Mouse (Mus musculus): ENCODE data around the gene Tmem209. TPM values are rescaled to one million over a fixed set of nuclear protein-coding genes. Genes with fewer than 3 reads are reported as not detected.
A peak's percentile ranks its signal among the peaks of the same experiment; 100 is the strongest.

Gene Tmem209
- polyA plus RNA-seq, 1 experiment from 2014 or later: 29.2 TPM

- Histone ChIP-seq H3K4me1 (0 out of 2 replicates have a peak, but pooled peaks cover 4% of the 10 kb centered on the region), H3K27me3 (replicated peaks) (peaks cover 7% of the 10 kb centered on the region), H3K4me2 (no peak overlapping the region), H3K4me3 (no peak overlapping the region), H3K9me3 (replicated peaks) (no peaks in the 10 kb centered on the region), H3K27ac (peak overlapping the region; percentile 53), H3K9ac (no peak overlapping the region), H3K36me3 (no peaks in the 10 kb centered on the region)
- no peak for ATAC-seq
- WGBS (ENCODE audit: insufficient replicate concordance): 29% methylated on average over 19 of the region's 19 CpGs
These were observed 17.3 kb upstream of the Tmem209 start for GRCm38 (mm10) chr6:30526586-30527515.

GRCm38 (mm10) chr6:30525456-30526332 is 16.1 kb upstream of the Tmem209 start:
- no peaks in the 10 kb centered on the region for H3K36me3 ChIP-seq
- H3K9me3 ChIP-seq (replicated peaks): no peaks in the 10 kb centered on the region
- 0 out of 2 replicates have a peak, but pooled peaks cover 4% of the 10 kb centered on the region for H3K4me1 ChIP-seq
- 0 out of 2 replicates have a peak overlapping the region, but pooled peaks have one; percentile 13 for H3K27ac ChIP-seq
- ATAC-seq: no peak
- no peak overlapping the region for H3K9ac ChIP-seq
- 55% methylated on average over 7 of the region's 7 CpGs for WGBS (ENCODE audit: insufficient replicate concordance)
- H3K27me3 ChIP-seq (replicated peaks): peaks cover 7% of the 10 kb centered on the region
- H3K4me2 ChIP-seq: no peak overlapping the region
- no peak overlapping the region for H3K4me3 ChIP-seq

GRCm38 (mm10) chr6:30520400-30520799 is 10.8 kb upstream of the Tmem209 start:
- Histone ChIP-seq H3K4me1 (0 out of 2 replicates have a peak, but pooled peaks cover 4% of the 10 kb centered on the region), H3K27me3 (replicated peaks) (no peaks in the 10 kb centered on the region), H3K36me3 (no peaks in the 10 kb centered on the region), H3K4me3 (no peak overlapping the region), H3K27ac (no peak overlapping the region), H3K4me2 (no peak overlapping the region), H3K9ac (no peak overlapping the region), H3K9me3 (replicated peaks) (no peaks in the 10 kb centered on the region)
- WGBS (ENCODE audit: insufficient replicate concordance): 48% methylated on average over 11 of the region's 11 CpGs
- ATAC-seq: no peak

- no peak for ATAC-seq
- Histone ChIP-seq H3K27me3 (replicated peaks) (no peaks in the 10 kb centered on the region; the same call in 1 of the 2 replicates), H3K4me1 (peaks cover 11% of the 10 kb centered on the region), H3K36me3 (no peaks in the 10 kb centered on the region), H3K4me3 (no peak overlapping the region), H3K27ac (no peak overlapping the region), H3K9me3 (replicated peaks) (no peaks in the 10 kb centered on the region), H3K9ac (no peak overlapping the region), H3K4me2 (no peak overlapping the region)
- WGBS (ENCODE audit: insufficient replicate concordance): 43% methylated on average over 9 of the region's 9 CpGs
These were observed 4.7 kb upstream of the Tmem209 start for GRCm38 (mm10) chr6:30514242-30514641.

GRCm38 (mm10) chr6:30510291-30510690 is 708 bp upstream of the Tmem209 start:
- Histone ChIP-seq H3K4me1 (peaks cover 27% of the 10 kb centered on the region), H3K4me2 (peak overlapping the region; percentile 77), H3K27me3 (replicated peaks) (no peaks in the 10 kb centered on the region; the same call in 1 of the 2 replicates), H3K4me3 (peak overlapping the region; percentile 81; the same call in 1 of the 2 replicates), H3K9me3 (replicated peaks) (no peaks in the 10 kb centered on the region), H3K36me3 (peaks cover 28% of the 10 kb centered on the region), H3K27ac (peak overlapping the region; percentile 90), H3K9ac (peak overlapping the region; percentile 32; the same call in 1 of the 2 replicates)
- 72% methylated on average over 5 of the region's 5 CpGs for WGBS (ENCODE audit: insufficient replicate concordance)
- no peak for ATAC-seq

- WGBS (ENCODE audit: insufficient replicate concordance): 2% methylated on average over 2 of the region's 2 CpGs
- Histone ChIP-seq H3K27me3 (replicated peaks) (no peaks in the 10 kb centered on the region), H3K4me3 (peak overlapping the region; percentile 81), H3K27ac (peak overlapping the region; percentile 90), H3K4me1 (peaks cover 27% of the 10 kb centered on the region), H3K4me2 (peak overlapping the region; percentile 77), H3K36me3 (peaks cover 40% of the 10 kb centered on the region), H3K9me3 (replicated peaks) (no peaks in the 10 kb centered on the region), H3K9ac (peak overlapping the region; percentile 86)
- no peak for ATAC-seq
These were observed 759 bp downstream of the Tmem209 start for GRCm38 (mm10) chr6:30508824-30509223.

GRCm38 (mm10) chr6:30499049-30499448 is 10.5 kb downstream of the Tmem209 start:
- no peak overlapping the region for H3K4me3 ChIP-seq
- 31% methylated on average over 3 of the region's 3 CpGs for WGBS (ENCODE audit: insufficient replicate concordance)
- peaks cover 17% of the 10 kb centered on the region for H3K4me1 ChIP-seq
- H3K9me3 ChIP-seq (replicated peaks): no peaks in the 10 kb centered on the region
- H3K27me3 ChIP-seq (replicated peaks): no peaks in the 10 kb centered on the region
- ATAC-seq: no peak
- no peak overlapping the region for H3K9ac ChIP-seq
- no peak overlapping the region for H3K4me2 ChIP-seq
- H3K36me3 ChIP-seq: peaks cover 92% of the 10 kb centered on the region
- no peak overlapping the region for H3K27ac ChIP-seq

- ATAC-seq: no peak
- Histone ChIP-seq H3K9me3 (replicated peaks) (no peaks in the 10 kb centered on the region), H3K27me3 (replicated peaks) (no peaks in the 10 kb centered on the region), H3K4me1 (no peaks in the 10 kb centered on the region), H3K27ac (no peak overlapping the region), H3K36me3 (peaks cover 96% of the 10 kb centered on the region), H3K4me2 (no peak overlapping the region), H3K4me3 (no peak overlapping the region), H3K9ac (no peak overlapping the region)
- WGBS (ENCODE audit: insufficient replicate concordance): 85% methylated on average over 6 of the region's 6 CpGs
These were observed 23.1 kb downstream of the Tmem209 start for GRCm38 (mm10) chr6:30486504-30486903.

GRCm38 (mm10) chr6:30482908-30483307 is 26.7 kb downstream of the Tmem209 start:
- no peak overlapping the region for H3K4me3 ChIP-seq
- WGBS (ENCODE audit: insufficient replicate concordance): 85% methylated on average over 2 of the region's 2 CpGs
- H3K36me3 ChIP-seq: peaks cover 100% of the 10 kb centered on the region
- H3K4me2 ChIP-seq: no peak overlapping the region
- H3K9me3 ChIP-seq (replicated peaks): no peaks in the 10 kb centered on the region
- ATAC-seq: no peak
- H3K27me3 ChIP-seq (replicated peaks): no peaks in the 10 kb centered on the region
- no peak overlapping the region for H3K9ac ChIP-seq
- no peak overlapping the region for H3K27ac ChIP-seq
- H3K4me1 ChIP-seq: no peaks in the 10 kb centered on the region

GRCm38 (mm10) chr6:30479418-30479817 is 30.2 kb downstream of the Tmem209 start:
- Histone ChIP-seq H3K4me1 (no peaks in the 10 kb centered on the region), H3K27me3 (replicated peaks) (no peaks in the 10 kb centered on the region), H3K9ac (no peak overlapping the region), H3K27ac (no peak overlapping the region), H3K4me3 (no peak overlapping the region), H3K9me3 (replicated peaks) (no peaks in the 10 kb centered on the region), H3K4me2 (no peak overlapping the region), H3K36me3 (peaks cover 72% of the 10 kb centered on the region)
- 88% methylated on average over 3 of the region's 3 CpGs for WGBS (ENCODE audit: insufficient replicate concordance)
- ATAC-seq: no peak

- Histone ChIP-seq H3K27me3 (replicated peaks) (no peaks in the 10 kb centered on the region), H3K36me3 (peaks cover 56% of the 10 kb centered on the region), H3K4me2 (no peak overlapping the region), H3K4me1 (no peaks in the 10 kb centered on the region), H3K27ac (peak overlapping the region; percentile 41; the same call in 1 of the 2 replicates), H3K9me3 (replicated peaks) (no peaks in the 10 kb centered on the region), H3K9ac (no peak overlapping the region), H3K4me3 (no peak overlapping the region)
- WGBS (ENCODE audit: insufficient replicate concordance): 74% methylated on average over 6 of the region's 6 CpGs
- no peak for ATAC-seq
These were observed 31.8 kb downstream of the Tmem209 start for GRCm38 (mm10) chr6:30477784-30478183.

Data from liver, embryonic 12.5 days (tissue).